Mouse (Mus musculus) thymus, postnatal 0 days (tissue): Measurements from ENCODE around the gene Zcchc7. TPM values are rescaled to one million over a fixed set of nuclear protein-coding genes. Genes with fewer than 3 reads are reported as not detected.
"Not testable (repeated sequence)": the region's sequence is repeated elsewhere in the genome, so short reads cannot be mapped to it uniquely, and the experiment has no call there.

Experiments
- DNase-seq: peaks from one replicate; pipeline ENCODE4 v3.0.0-alpha.2; 2015; ENCODE audit warnings: low spot score
- polyA plus RNA-seq: library from polyadenylated mRNA; unstranded; fragments of >200 nt; fragmentation: Nextera tagmentation; extraction: Ambion mirVana; gene quantifications from 2 replicates; pipeline ENCODE4 v1.2.1, GENCODE M21; 2015

The Zcchc7 gene
- polyA plus RNA-seq, 1 experiment from 2014 or later, result 65.8 TPM

DNA sequence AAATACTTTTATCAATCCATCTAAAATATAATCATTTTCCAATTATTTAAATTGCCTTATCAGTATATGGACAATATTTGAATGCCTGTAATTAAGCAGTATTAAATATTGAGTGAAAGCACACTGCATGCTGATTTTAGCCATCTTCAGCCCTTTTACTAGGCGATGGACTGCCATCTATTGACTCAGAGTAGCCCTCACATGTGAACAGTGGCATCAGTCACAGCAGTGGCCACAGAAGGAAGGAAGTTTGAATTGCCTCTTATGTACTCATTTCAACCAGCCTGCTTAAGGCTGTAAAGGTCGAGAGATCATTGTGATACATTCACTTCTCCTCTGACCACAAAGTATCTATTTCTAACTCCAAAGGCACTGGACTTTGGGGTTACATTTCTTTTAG, 154.4 kb downstream of the Zcchc7 start:
- no peak for DNase-seq

DNA sequence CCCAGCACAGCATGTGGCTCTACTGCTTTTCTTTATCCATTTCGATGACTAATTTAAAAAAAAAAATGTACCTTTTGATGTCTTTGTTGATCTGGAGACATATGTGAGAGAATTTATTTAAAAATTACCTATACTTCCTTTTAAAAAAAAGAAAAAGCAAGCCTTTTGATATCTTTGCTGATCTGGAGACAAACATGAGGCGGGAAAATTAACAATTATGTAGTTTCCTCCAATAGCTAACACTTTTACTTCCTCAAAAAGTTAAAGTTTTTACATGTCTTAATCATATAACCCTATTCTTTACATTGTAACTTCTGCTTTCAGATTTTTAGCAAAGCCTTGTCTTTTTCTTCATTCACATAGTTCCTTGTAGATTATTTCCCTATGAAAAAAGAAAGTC, 155.2 kb downstream of the Zcchc7 start:
- no peak for DNase-seq

DNA sequence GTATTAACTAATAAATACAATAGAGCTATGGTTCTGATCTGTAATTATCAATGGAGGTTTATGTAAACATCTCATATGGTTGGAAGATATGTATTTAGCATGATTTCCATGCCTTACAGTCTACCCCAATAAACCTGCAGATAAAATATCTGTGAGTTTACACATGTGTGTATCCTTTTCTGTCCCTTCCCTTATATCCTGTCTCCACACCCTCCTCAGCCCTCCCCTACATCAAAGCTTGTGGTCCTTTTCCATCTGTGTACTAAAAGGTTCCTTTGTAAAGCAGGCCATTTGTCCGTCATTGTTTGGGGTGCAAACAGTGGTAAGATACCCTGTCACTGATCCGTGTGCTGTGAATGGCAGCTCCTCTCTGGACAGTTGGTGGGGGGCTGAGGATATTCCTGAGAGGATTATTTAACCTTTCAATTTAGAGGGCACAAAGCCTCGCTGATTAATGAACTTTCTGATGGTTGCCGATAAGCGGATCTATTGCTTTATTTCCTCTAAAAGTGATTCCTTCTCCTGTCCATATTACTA, 161.7 kb downstream of the Zcchc7 start:
- no peak for DNase-seq

DNA sequence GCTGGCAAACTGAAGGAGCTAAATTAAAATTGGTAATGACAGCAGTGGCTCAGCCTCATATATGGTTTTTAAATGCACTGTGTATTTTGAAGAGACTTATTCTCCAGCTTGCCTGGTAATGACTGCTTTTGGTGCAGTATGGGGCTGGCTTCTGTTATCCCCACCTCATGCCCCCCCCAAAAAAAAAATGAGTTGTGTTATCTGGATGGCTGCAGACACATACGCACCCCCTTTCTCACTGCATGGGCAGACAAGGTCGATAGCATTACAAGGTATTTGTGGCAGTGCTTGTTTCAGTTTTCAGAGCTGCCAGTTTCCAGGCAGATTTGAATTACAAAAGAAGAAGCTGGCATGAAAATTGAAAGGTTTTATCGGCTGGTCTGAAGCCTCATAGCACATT, 162.2 kb downstream of the Zcchc7 start:
- no peak for DNase-seq

DNA sequence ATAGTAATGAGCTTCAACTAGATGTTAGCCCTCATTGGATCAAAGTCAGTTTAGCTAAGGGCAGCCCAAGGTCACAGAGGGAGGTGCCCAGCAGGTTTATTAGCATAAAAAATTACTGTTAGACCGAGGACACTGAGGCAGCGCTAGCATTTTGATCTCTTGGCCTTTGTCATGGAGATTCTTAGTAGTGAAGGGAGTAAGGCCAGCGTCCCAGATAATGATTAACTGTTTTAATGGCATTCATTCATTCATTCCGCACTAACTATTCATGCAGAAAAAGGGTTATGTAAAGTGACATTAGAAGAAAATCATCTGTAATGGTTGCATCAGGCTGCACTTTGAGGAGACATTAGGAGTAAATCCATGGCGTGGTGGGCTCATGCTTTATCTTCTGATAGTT, 165.2 kb downstream of the Zcchc7 start:
- no peak for DNase-seq

DNA sequence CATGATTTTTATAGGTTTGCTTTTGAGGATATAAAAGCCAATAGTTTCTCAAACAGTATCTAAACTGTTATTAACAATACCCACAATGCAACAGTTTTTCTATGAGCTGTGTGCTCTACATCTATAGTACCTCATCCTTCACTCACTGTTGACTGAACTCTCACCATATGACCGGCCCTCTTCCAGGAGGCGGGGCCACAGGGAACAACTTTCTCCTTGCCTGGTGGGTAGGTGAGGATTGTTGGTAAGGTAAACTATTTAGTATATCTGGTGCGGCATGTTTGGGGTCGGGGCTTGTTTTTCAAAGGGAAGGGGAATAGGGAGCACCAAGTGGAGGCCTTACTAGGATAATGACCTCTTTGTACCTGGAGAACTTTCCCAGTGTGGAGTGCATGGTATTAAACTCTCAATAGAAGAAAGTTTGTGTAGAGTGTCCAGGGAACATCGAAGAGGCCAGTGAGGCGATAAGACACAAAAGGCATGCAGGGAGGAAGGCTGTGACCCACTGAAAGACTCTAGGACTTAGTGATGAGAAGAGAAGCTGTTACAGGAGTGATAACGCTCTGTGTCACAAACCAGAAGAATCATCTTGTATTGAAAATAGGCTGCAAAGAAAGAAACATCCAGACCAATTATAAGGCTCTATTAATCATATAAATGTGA, 166.9 kb downstream of the Zcchc7 start:
- DNase-seq, result no peak

DNA sequence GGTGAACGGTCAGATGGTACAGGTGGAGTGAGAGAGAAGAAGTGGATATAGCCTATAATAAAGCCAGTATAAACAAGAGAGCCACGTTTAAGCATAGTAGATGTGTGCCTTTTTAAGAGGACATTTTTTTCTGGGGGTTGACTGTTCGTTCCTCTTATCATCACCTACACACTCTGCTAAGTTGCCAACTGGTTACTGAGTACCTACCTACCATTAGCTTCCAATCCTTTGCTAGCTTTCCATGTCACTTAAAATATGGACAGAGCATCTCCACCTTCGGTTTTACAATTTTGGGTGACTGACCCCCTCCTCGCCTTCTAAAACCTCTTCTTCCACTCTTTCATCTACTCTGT, 167.4 kb downstream of the Zcchc7 start:
- no peak for DNase-seq

DNA sequence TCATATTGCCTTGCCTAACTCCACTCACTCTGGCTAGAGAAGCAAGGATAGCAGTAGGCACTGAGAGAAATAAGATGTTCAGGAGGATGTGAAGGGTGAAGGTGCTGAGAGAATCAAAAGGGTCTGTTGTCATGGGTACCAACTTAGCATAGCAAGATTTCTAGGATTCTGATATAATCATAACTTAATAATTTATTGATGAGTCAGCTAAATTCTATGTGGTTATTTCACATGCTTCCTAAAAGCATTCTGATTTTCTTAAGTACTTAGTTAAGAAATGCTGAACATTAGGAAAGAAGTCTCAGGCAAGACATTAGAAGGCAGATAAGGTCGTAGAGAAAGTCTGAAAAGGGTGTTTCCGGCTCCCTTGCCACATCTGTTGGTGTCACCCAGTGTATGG, 172.3 kb downstream of the Zcchc7 start:
- DNase-seq, result no peak

DNA sequence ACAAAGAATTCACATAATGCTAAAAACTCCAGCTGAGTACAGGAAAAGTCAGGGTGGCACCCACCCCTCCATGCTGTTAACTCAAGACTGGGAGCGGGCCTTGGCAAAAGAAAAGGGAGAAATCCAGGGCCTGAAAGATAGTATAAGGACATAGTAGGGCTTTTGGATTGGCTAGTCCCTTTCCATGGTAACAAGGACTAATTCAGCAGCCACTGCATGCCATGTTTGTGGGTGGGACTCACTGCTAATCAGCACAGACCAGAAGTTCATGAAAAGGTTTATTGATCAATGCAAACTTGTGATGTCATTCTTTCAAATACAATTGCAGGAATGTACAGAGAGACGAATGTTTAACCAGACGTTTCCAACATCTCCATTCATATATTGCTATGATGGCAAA, 173.1 kb downstream of the Zcchc7 start:
- DNase-seq, result no peak

DNA sequence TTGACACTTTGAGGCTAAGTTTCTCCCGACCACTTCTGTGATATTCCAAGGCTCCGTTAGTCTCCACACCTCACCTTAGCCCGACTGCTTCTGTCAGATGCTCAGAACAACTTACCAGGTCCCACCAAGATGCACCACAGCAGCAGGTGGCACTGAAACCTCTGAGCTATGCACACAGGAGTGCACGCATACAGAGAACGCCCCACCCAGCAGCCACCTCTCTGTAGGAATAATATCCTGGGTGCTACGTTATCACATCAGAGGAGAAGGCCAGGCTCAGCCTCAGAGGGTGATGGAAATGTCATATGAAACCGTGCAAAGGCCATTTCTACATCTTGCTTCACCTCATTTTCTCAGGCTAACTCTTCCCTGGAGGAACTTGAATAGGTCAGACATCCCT, 174.7 kb downstream of the Zcchc7 start:
- no peak for DNase-seq

DNA sequence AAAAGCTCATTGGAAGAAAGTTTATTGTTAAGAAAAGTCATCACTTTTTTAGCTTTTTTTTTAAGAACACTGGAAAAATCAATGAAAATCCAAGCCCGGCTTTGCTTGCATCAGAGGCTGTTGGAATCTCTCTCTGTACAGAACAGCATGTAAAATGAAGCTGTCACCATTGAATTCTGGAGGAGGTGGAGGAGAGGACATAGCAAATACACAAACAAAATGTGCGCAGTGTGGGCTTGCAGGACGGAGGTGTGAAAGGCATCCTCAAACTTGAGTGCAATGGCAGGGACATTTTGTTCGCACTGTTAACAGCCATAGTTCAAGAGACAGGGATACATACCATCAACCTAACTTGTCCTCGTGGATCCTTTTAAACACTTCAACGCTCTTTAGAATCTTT, 176.1 kb downstream of the Zcchc7 start:
- DNase-seq, result no peak

DNA sequence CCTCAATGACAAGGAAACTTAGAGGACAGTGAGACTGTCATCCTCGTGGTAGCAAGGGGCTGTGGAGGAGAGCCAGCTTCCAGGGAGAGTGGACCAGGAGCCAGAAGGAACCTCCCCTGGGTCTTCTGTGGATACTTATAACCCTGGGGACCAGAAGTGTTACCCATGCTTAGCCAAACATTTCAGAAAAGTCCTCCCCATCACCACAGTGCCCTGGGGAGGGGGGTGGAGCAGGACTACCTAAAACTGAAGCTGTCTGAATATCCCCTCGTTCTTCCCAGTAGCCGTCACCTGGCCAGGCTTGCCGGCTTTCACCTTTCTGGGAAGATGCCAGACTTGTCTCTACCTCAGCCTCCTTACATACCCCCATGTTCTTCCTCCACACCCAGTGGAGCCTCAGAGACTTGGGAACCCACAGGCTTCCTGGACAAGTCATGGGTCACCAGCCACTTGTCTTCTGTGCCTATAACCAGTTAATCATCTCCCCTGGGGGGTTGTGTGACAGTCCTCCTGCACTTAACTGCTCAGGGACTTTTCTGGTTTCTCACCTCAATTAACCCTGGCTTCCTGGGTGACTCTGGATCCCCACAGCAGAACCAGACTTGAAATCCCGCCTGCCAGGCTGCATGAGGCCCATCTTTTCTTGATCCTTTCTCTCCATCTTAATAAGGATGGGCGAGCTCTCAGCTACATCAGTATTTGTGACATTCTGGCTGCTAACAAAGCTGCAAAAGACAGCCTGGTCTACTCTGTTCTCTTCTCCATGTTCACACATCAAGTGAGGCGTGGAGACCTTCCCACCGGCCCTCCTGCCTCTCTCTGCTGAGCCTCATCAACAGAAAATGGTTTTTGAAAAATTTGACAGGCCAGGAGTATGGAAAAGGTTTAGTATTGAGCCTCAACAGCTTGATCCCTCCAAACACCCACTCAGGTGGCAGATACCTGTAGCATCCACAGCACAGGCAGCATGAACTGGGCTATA, 183.0 kb downstream of the Zcchc7 start:
- DNase-seq, result no peak

DNA sequence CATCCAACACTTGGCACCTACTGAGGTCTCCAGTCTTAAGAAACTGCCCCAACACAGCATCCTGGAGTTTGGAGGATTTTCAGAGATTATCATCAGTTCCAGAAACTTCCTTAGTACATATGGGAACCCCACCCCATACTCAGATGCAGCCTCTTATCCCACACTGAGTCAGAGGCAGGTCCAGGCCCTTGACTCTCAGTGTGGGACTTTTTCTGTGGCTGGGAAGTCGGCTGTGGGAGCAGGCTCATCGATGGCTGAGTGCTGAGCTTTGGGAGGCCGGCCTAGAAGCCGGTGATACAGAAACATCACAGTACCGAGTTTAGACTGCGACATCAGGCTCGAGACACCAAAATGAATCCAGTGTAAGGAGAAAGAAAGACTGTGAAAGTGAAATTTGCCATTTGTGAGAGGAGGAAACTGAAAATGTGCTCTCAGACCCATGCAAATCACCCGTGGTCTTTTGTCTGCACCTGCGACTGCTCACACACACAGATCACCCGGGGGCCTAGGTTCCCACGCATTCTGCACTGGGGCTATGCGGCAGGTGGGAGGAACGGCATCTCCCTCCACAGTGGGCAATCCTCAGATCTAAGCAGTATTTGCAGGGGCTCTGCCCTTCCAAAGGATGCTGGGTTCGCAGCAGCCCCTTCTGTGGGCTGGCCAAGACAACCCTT, 184.0 kb downstream of the Zcchc7 start:
- no peak for DNase-seq

DNA sequence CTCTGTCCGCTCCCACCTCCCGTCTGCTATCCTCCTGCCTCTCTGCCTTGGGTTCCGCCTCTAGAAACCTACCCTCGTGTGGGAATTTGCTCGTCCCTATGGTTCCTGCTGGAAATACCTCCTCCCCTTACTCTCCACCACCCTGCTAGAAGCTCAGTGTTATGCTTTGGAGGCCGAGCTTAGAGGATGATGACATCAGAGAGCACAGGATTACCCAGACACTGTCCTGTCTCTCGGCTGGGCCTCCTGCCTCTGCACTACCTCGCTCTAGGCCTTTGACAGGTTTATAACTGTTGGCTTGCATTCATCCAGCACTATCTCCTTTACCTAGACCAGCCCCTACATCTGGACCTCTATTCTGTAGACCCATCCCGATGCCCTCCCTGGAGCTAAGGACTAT, 184.6 kb downstream of the Zcchc7 start:
- no peak for DNase-seq

DNA sequence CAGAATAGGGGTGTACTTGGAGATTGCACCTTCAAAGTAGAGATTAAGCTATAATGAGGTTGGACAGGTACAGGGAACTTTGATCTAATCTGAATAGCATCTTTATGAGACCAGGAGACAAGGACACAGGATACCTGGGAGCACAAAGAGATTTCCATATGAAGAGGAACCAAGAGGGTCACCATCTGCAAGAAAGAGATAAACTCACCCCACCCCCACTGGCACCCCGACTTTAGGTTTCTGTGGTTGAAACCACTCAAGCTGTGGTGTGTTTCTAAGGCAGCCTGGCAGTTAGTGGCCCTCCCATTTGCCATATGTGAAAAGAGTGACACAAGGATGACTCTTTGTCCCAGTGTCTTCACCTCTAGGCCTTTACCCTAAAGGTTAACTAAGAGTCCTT, 186.6 kb downstream of the Zcchc7 start:
- DNase-seq, result no peak

DNA sequence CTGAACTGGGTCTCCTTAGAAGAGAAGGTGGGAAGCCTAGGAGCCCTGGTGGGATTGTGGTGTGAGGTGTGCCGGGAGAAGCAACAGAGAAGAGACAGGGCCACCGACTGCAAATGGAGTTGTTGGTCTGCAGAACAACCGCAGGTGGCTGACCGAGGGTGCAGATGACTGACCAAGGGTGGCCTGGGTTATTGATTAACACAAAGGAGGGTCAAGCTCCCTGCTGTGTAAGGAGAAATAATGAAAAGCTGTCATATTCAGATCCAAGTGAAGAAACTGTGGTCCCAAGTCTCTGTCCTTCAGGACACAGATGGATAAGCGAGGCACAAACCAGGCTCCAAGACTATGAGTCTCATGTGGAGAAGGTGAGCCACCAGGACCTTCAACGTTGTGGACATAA, 187.8 kb downstream of the Zcchc7 start:
- DNase-seq, result no peak

DNA sequence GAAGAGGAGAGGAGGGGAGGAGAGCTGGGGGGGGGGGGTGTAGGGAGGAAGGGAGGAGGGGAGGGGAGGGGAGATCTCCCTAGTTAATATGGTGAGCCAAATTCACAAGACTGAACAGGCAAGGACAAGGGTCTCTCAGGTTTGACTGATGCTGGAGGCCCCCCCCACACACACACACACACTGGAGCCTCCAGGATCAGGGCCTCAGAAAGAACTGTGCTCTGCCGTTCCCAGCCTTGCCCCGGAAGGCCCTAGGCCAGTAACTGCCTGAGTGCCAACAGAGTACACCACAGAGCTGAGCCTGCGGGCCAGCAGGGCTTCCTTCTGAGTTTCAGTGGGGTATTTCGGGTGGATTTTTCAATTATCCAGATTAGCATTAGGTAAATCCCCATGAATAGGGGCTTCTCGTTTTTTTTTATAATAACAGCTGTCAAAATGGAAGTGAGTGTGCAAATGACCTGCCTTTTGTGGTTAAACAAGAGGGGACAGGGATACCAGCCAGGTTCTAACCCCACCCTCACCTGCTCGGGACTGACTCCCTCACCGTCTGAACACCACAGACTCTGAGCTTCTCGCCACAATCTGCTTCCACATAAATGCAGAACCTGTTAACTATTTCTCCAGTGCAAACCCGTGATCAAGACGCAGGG, 188.9 kb downstream of the Zcchc7 start:
- DNase-seq, result no peak

DNA sequence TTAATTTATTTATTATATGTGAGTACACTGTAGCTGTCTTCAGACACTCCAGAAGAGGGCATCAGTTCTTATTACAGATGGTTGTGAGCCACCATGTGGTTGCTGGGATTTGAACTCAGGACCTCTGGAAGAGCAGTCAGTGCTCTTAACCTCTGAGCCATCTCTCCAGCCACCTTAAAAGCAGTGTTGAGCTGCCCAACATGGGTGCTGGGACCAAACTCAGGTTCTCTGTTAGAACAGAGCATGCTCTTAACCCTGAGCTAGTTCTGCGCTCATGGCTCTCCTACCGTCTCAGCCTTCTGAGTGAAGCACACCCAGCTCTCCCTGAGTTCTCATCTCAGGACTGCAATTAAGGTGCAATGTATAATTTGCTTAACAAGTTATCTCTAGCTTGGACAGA, 190.4 kb downstream of the Zcchc7 start:
- DNase-seq, result not testable (repeated sequence)

DNA sequence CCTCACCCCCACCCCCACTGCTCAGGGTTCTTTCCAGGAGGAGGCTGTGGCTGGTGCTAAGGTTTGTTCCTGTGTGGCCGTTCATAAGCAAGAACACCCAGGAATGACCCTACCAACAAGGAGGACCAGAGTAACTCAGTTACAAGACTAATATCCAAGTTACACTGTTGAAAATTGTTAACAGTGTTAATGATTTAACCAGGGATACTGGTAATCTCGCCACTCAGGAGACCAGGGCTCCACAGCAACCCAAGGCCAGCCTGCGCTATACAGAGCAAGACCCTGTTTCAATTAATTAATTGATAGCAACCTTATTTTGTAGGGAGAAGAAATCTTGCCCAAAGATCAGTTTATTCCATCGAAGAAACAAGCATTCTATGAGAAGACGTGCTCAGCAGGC, 191.8 kb downstream of the Zcchc7 start:
- DNase-seq, result no peak

DNA sequence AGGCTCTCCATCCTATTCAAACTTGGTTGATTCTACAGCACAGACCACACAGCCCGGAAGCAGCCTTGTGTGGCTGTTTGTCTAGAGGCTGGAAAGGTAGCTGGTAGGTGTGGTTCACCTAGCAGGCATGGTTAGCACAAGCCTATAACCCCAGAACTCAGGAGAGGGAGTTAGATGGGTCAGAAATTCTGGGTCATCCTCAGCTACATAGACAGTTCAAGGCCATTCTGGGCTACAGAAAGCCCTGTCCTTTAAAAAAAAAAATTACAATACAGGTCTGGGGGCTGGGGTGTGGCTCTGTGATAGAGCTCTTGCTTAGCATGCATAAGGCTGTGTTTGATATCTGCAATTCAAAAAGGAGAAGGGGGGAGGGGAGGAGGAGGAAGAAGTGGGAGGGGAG, 192.6 kb downstream of the Zcchc7 start:
- no peak for DNase-seq

DNA sequence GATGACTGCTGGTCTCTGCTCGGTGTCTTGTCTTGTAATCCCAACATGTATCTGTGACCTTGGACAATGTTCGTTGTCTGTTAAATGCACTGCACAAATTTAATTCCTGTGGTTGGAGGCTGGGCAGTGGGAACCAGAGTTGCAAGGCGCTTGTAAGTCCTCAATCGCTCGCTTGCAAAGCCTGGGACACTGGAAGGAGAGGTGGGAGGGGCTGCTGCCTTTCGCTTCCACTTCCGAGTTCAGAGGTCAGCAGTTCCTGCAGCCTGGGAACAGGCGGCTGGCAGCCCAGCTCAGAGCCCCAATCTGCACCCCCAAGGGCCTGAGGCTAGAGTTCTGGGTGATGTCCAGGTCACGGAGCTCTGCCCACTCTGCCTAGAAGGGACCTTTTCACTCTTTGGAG, 197.4 kb downstream of the Zcchc7 start:
- no peak for DNase-seq

DNA sequence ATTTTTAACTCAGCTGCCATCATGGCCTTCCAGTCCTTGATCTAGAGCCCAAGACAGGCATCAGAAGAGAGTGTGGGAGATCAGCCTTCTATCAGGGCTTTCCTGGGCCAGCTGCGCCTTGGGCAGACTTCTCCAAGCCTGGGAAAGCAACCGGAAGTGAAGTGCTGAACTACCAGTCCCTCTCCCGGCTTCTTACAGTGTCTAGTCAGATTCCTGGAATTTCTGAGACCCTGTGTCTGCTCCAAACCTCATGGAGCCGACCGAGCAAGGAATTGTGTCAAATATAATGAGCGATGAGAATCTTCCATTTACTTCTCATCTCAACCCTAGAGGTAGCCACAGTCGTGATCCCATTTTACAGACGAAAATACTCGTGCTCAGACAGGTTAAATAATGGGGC, 203.1 kb downstream of the Zcchc7 start:
- DNase-seq, result no peak
